In the genomic region with DNA sequence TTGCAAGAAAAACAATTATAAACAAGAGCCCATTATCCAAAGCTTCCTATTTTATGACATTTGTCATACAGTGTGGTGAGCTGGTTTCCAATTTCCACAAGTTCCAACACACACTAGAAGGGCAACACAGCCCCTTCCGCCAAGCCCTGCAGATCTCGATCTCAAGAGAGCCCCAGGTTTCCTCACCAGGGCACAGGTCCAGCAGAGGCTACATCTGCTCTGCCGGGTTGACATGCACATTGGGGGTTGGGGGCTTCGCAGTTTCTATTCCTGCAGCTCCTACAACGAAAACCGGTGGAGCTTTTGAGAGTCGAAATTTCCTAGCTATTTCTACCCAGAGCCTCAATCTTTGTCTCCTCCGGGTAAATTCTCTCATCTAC, we compare ENCODE assay signal across 8 mouse cellular contexts. TPM values are rescaled to one million over a fixed set of nuclear protein-coding genes. Genes with fewer than 3 reads are reported as not detected.
DNase-seq lines count a peak whose midpoint lies in the region; ATAC-seq and TF ChIP-seq lines count a peak whose summit lies in the region.

No protein-coding gene starts in this region.

- no peak for ATAC-seq in heart, embryonic 16.5 days (replicated peaks; ENCODE audit: extremely low read depth, insufficient read depth, low FRiP score)
- no peak for ATAC-seq in midbrain, embryonic 12.5 days (ENCODE audit: low FRiP score, low read depth)

- no peak for TF ChIP-seq POLR2A in ES-Bruce4 (IDR thresholded peaks at IDR 0.05; ENCODE audit: insufficient read depth, low read length)

- WGBS in embryonic facial prominence, embryonic 10.5 days, result 7% methylated on average over 8 of the region's 8 CpGs
- WGBS in heart, embryonic 16.5 days, result under 1% methylated on average over 8 of the region's 8 CpGs
- WGBS in midbrain, embryonic 12.5 days, result 6% methylated on average over 8 of the region's 8 CpGs

- H3K4me3 ChIP-seq in ES-Bruce4 (ENCODE audit: low read depth, low read length), result peak overlapping the region; percentile 64
- H3K4me3 ChIP-seq in embryonic facial prominence, embryonic 10.5 days, result peak overlapping the region; percentile 81
- H3K4me3 ChIP-seq in heart, embryonic 16.5 days (ENCODE audit: low read length), result peak overlapping the region; percentile 58
- H3K4me3 ChIP-seq in midbrain, embryonic 12.5 days, result peak overlapping the region; percentile 66

- H3K27ac ChIP-seq in ES-Bruce4 (ENCODE audit: insufficient read depth, low read length), result no peak overlapping the region
- peak overlapping the region; percentile 81 for H3K27ac ChIP-seq in embryonic facial prominence, embryonic 10.5 days (replicated peaks)
- peak overlapping the region; percentile 90 for H3K27ac ChIP-seq in heart, embryonic 16.5 days (ENCODE audit: low read length)
- H3K27ac ChIP-seq in midbrain, embryonic 12.5 days (replicated peaks), result 0 out of 2 replicates have a peak overlapping the region, but pooled peaks have one; percentile 64

- peak; percentile 22 for DNase-seq in embryo, embryonic 11 days
- DNase-seq in embryo, embryonic 9.5 days (ENCODE audit: extremely low spot score), result no peak
- DNase-seq in embryonic facial prominence, embryonic 10.5 days (ENCODE audit: low spot score), result no peak
- peak; percentile 32 to 47 for DNase-seq in kidney, postnatal 4 days
- DNase-seq in thymus, postnatal 36 days, result peak; percentile 28 to 30

- TF ChIP-seq EP300 in ES-Bruce4 (IDR thresholded peaks at IDR 0.05; ENCODE audit: insufficient read depth, low read depth, low read length), result no peak

- H3K36me3 ChIP-seq in ES-Bruce4 (ENCODE audit: control insufficient read depth, insufficient read depth, low read length, poor library complexity, severe bottlenecking), result no peaks in the 10 kb centered on the region
- no peaks in the 10 kb centered on the region for H3K36me3 ChIP-seq in embryonic facial prominence, embryonic 10.5 days (replicated peaks)
- H3K36me3 ChIP-seq in heart, embryonic 16.5 days (ENCODE audit: control insufficient read depth, insufficient read depth), result no peaks in the 10 kb centered on the region
- no peaks in the 10 kb centered on the region for H3K36me3 ChIP-seq in midbrain, embryonic 12.5 days

- peak overlapping the region; percentile 68 for H3K9ac ChIP-seq in ES-Bruce4 (ENCODE audit: low read depth, poor library complexity, severe bottlenecking)
- H3K9ac ChIP-seq in heart, embryonic 16.5 days (ENCODE audit: low read length), result peak overlapping the region; percentile 70
- peak overlapping the region; percentile 75 for H3K9ac ChIP-seq in midbrain, embryonic 12.5 days (replicated peaks)

- no peaks in the 10 kb centered on the region for H3K4me1 ChIP-seq in ES-Bruce4 (ENCODE audit: control insufficient read depth, insufficient read depth, low read length)
- peaks cover 11% of the 10 kb centered on the region for H3K4me1 ChIP-seq in embryonic facial prominence, embryonic 10.5 days
- H3K4me1 ChIP-seq in heart, embryonic 16.5 days (ENCODE audit: control insufficient read depth, insufficient read depth, low read length), result peaks cover 25% of the 10 kb centered on the region
- peaks cover 11% of the 10 kb centered on the region for H3K4me1 ChIP-seq in midbrain, embryonic 12.5 days

- no peak for TF ChIP-seq CTCF in ES-Bruce4 (IDR thresholded peaks at IDR 0.05; ENCODE audit: low read depth, low read length)

- H3K27me3 ChIP-seq in ES-Bruce4 (ENCODE audit: control insufficient read depth, insufficient read depth, low read length, poor library complexity, severe bottlenecking), result no peaks in the 10 kb centered on the region
- H3K27me3 ChIP-seq in embryonic facial prominence, embryonic 10.5 days (replicated peaks; ENCODE audit: low read depth, poor library complexity, severe bottlenecking), result no peaks in the 10 kb centered on the region
- no peaks in the 10 kb centered on the region for H3K27me3 ChIP-seq in heart, embryonic 16.5 days (ENCODE audit: control insufficient read depth, insufficient read depth, low read length)
- H3K27me3 ChIP-seq in midbrain, embryonic 12.5 days, result no peaks in the 10 kb centered on the region

- peak overlapping the region; percentile 73 for H3K4me2 ChIP-seq in heart, embryonic 16.5 days (ENCODE audit: low read depth, low read length)
- peak overlapping the region; percentile 76 for H3K4me2 ChIP-seq in midbrain, embryonic 12.5 days (replicated peaks)

- H3K9me3 ChIP-seq in ES-Bruce4 (replicated peaks; ENCODE audit: control insufficient read depth, insufficient read depth, low read length, poor library complexity, severe bottlenecking), result no peaks in the 10 kb centered on the region
- H3K9me3 ChIP-seq in embryonic facial prominence, embryonic 10.5 days, result no peaks in the 10 kb centered on the region
- H3K9me3 ChIP-seq in heart, embryonic 16.5 days (replicated peaks; ENCODE audit: control insufficient read depth, low read length), result no peaks in the 10 kb centered on the region
- no peaks in the 10 kb centered on the region for H3K9me3 ChIP-seq in midbrain, embryonic 12.5 days

RNA-seq across cellular contexts. Expression of a gene that starts 1.0 kb away (rescaled TPM):
- 15.9 and 19.7 TPM in 2 replicates for polyA plus RNA-seq in ES-Bruce4 (2011; ENCODE audit: insufficient read depth, insufficient read length, low read depth, missing spikeins)
- polyA plus RNA-seq in embryonic facial prominence, embryonic 10.5 days (2016; fragmentation: Nextera tagmentation; extraction: Ambion mirVana), result 3.9 and 4.8 TPM in 2 replicates
- polyA plus RNA-seq in heart, embryonic 16.5 days (2015; fragmentation: Nextera tagmentation; extraction: Ambion mirVana), result 12.2 and 15.7 TPM in 2 replicates
- polyA plus RNA-seq in midbrain, embryonic 12.5 days (2016; fragmentation: Nextera tagmentation; extraction: Ambion mirVana), result 6.7 and 8.2 TPM in 2 replicates

RNA-seq across cellular contexts. Expression of a gene that starts 46.6 kb away (rescaled TPM):
- polyA plus RNA-seq in ES-Bruce4 (2011; ENCODE audit: insufficient read depth, insufficient read length, low read depth, missing spikeins), result 4.8 and 6.2 TPM in 2 replicates
- polyA plus RNA-seq in embryonic facial prominence, embryonic 10.5 days (2016; fragmentation: Nextera tagmentation; extraction: Ambion mirVana), result 3.1 and 3.2 TPM in 2 replicates
- 4.2 and 6.6 TPM in 2 replicates for polyA plus RNA-seq in heart, embryonic 16.5 days (2015; fragmentation: Nextera tagmentation; extraction: Ambion mirVana)
- 1.5 TPM in 2 replicates for polyA plus RNA-seq in midbrain, embryonic 12.5 days (2016; fragmentation: Nextera tagmentation; extraction: Ambion mirVana)

Comparison
In these comparisons a context has a peak if more than half of its experiments do, and no peak if none do; other contexts are left out.
1. DNase-seq: peak in embryo, embryonic 11 days (single experiment), kidney, postnatal 4 days (2 of 2) and thymus, postnatal 36 days (2 of 2); none in embryo, embryonic 9.5 days (single experiment) and embryonic facial prominence, embryonic 10.5 days (single experiment).
2. Peak in every context shown above with its lines, with median percentiles within 50 percentile points of each other: H3K4me3 ChIP-seq and H3K9ac ChIP-seq.